Mouse (Mus musculus): ENCODE results near the gene Med19. TPM values are rescaled to one million over a fixed set of nuclear protein-coding genes. Genes with fewer than 3 reads are reported as not detected.

Med19 gene
- polyA plus RNA-seq, 1 experiment, result 20.3 TPM

- H3K79me2 ChIP-seq (ENCODE audit: control insufficient read depth, insufficient read depth), result no peaks in the 10 kb centered on the region
- no peaks in the 10 kb centered on the region for H3K36me3 ChIP-seq (ENCODE audit: control insufficient read depth, insufficient read depth)
- no peak overlapping the region for H3K4me3 ChIP-seq
- no peak overlapping the region for H3K4me2 ChIP-seq (ENCODE audit: low read depth)
- no peak overlapping the region for H3ac ChIP-seq (ENCODE audit: control insufficient read depth, insufficient read length)
- no peak for TF ChIP-seq USF1 (IDR thresholded peaks at IDR 0.05; ENCODE audit: low read depth)
- TF ChIP-seq POLR2A (IDR thresholded peaks at IDR 0.05; ENCODE audit: insufficient read length, low read depth), result no peak
- TF ChIP-seq TCF12 (IDR thresholded peaks at IDR 0.05; ENCODE audit: insufficient read depth, poor library complexity, severe bottlenecking), result no peak
- TF ChIP-seq MAX (IDR thresholded peaks at IDR 0.05; ENCODE audit: low read depth), result no peak
- no peak for TF ChIP-seq POLR2AphosphoS2 (IDR thresholded peaks at IDR 0.05; ENCODE audit: insufficient read length, low read depth)
- no peak for TF ChIP-seq TCF3 (IDR thresholded peaks at IDR 0.05; ENCODE audit: insufficient read length, low read depth)
- TF ChIP-seq CEBPB (IDR thresholded peaks at IDR 0.05; ENCODE audit: insufficient read depth, poor library complexity, severe bottlenecking), result no peak
- no peak for TF ChIP-seq MYOG (IDR thresholded peaks at IDR 0.05; ENCODE audit: control insufficient read depth in 1 of 3, insufficient read depth in 1 of 3, insufficient read length in 2 of 3, low read depth in 2 of 3)
- TF ChIP-seq SRF (IDR thresholded peaks at IDR 0.05; ENCODE audit: control insufficient read depth, insufficient read length, low read depth), result no peak
- TF ChIP-seq MYOD1 (IDR thresholded peaks at IDR 0.05; ENCODE audit: control insufficient read depth in 1 of 3, insufficient read length in 2 of 3, low read depth in 2 of 3), result no peak
- TF ChIP-seq E2F4 (IDR thresholded peaks at IDR 0.05; ENCODE audit: insufficient read depth), result no peak
- no peaks in the 10 kb centered on the region for H3K27me3 ChIP-seq (ENCODE audit: control insufficient read depth, insufficient read depth, insufficient read length)
Measured at GRCm38 (mm10) chr2:84732394-84732793, 54.2 kb downstream of the Med19 start.

GRCm38 (mm10) chr2:84733579-84734300, 55.5 kb downstream of the Med19 start, which contains the start of gene Ypel4:
Ypel4 (plus strand) TSS chr2:84734058.
- Histone ChIP-seq H3K36me3 (ENCODE audit: control insufficient read depth, insufficient read depth) (no peaks in the 10 kb centered on the region), H3K4me3 (peak within 1 kb of the TSS; percentile 15), H3K79me2 (ENCODE audit: control insufficient read depth, insufficient read depth) (no peaks in the 10 kb centered on the region)

GRCm38 (mm10) chr2:84734351-84734864, 56.2 kb downstream of the Med19 start:
- no peak for TF ChIP-seq MYOG (IDR thresholded peaks at IDR 0.05; ENCODE audit: control insufficient read depth in 1 of 3, insufficient read depth in 1 of 3, insufficient read length in 2 of 3, low read depth in 2 of 3)
- peak in 2 of 3 experiments; percentile 64 to 70 for TF ChIP-seq MYOD1 (IDR thresholded peaks at IDR 0.05; ENCODE audit: control insufficient read depth in 1 of 3, insufficient read length in 2 of 3, low read depth in 2 of 3)
- peak; percentile 43 for TF ChIP-seq POLR2AphosphoS2 (IDR thresholded peaks at IDR 0.05; ENCODE audit: insufficient read length, low read depth)
- no peak for TF ChIP-seq TCF3 (IDR thresholded peaks at IDR 0.05; ENCODE audit: insufficient read length, low read depth)
- no peak for TF ChIP-seq E2F4 (IDR thresholded peaks at IDR 0.05; ENCODE audit: insufficient read depth)
- H3ac ChIP-seq (ENCODE audit: control insufficient read depth, insufficient read length), result no peak overlapping the region
- no peaks in the 10 kb centered on the region for H3K79me2 ChIP-seq (ENCODE audit: control insufficient read depth, insufficient read depth)
- no peaks in the 10 kb centered on the region for H3K36me3 ChIP-seq (ENCODE audit: control insufficient read depth, insufficient read depth)
- H3K4me2 ChIP-seq (ENCODE audit: low read depth), result peak overlapping the region; percentile 94
- H3K27me3 ChIP-seq (ENCODE audit: control insufficient read depth, insufficient read depth, insufficient read length), result no peaks in the 10 kb centered on the region
- H3K4me3 ChIP-seq, result peak overlapping the region; percentile 15

More at GRCm38 (mm10) chr2:84733579-84734300, 55.5 kb downstream of the Med19 start, which contains the start of gene Ypel4:
- TF ChIP-seq E2F4 (IDR thresholded peaks at IDR 0.05; ENCODE audit: insufficient read depth) (no peak), POLR2A (IDR thresholded peaks at IDR 0.05; ENCODE audit: insufficient read length, low read depth) (peak; percentile 15), POLR2AphosphoS2 (IDR thresholded peaks at IDR 0.05; ENCODE audit: insufficient read length, low read depth) (no peak), MYOD1 (IDR thresholded peaks at IDR 0.05; ENCODE audit: control insufficient read depth in 1 of 3, insufficient read length in 2 of 3, low read depth in 2 of 3) (peak in 2 of 3 experiments; percentile 38 to 52), USF1 (IDR thresholded peaks at IDR 0.05; ENCODE audit: low read depth) (no peak), MYOG (IDR thresholded peaks at IDR 0.05; ENCODE audit: control insufficient read depth in 1 of 3, insufficient read depth in 1 of 3, insufficient read length in 2 of 3, low read depth in 2 of 3) (peak in 1 of 3 experiments; percentile 14), TCF3 (IDR thresholded peaks at IDR 0.05; ENCODE audit: insufficient read length, low read depth) (no peak), REST (IDR thresholded peaks at IDR 0.05; ENCODE audit: insufficient read depth, insufficient read length) (no peak)
- H3K4me2 ChIP-seq (ENCODE audit: low read depth), result peak within 1 kb of the TSS; percentile 94
- H3ac ChIP-seq (ENCODE audit: control insufficient read depth, insufficient read length), result no peak within 1 kb of the TSS
- H3K27me3 ChIP-seq (ENCODE audit: control insufficient read depth, insufficient read depth, insufficient read length), result no peaks in the 10 kb centered on the region

- TF ChIP-seq MYOD1 (IDR thresholded peaks at IDR 0.05; ENCODE audit: control insufficient read depth in 1 of 3, insufficient read length in 2 of 3, low read depth in 2 of 3), result no peak
- TF ChIP-seq POLR2AphosphoS2 (IDR thresholded peaks at IDR 0.05; ENCODE audit: insufficient read length, low read depth), result no peak
- no peak for TF ChIP-seq POLR2A (IDR thresholded peaks at IDR 0.05; ENCODE audit: insufficient read length, low read depth)
- TF ChIP-seq TCF12 (IDR thresholded peaks at IDR 0.05; ENCODE audit: insufficient read depth, poor library complexity, severe bottlenecking), result no peak
- no peak for TF ChIP-seq REST (IDR thresholded peaks at IDR 0.05; ENCODE audit: insufficient read depth, insufficient read length)
- TF ChIP-seq CEBPB (IDR thresholded peaks at IDR 0.05; ENCODE audit: insufficient read depth, poor library complexity, severe bottlenecking), result no peak
- TF ChIP-seq TCF3 (IDR thresholded peaks at IDR 0.05; ENCODE audit: insufficient read length, low read depth), result no peak
- TF ChIP-seq USF1 (IDR thresholded peaks at IDR 0.05; ENCODE audit: low read depth), result no peak
- no peak for TF ChIP-seq MAX (IDR thresholded peaks at IDR 0.05; ENCODE audit: low read depth)
- no peak for TF ChIP-seq SRF (IDR thresholded peaks at IDR 0.05; ENCODE audit: control insufficient read depth, insufficient read length, low read depth)
- TF ChIP-seq MYOG (IDR thresholded peaks at IDR 0.05; ENCODE audit: control insufficient read depth in 1 of 3, insufficient read depth in 1 of 3, insufficient read length in 2 of 3, low read depth in 2 of 3), result no peak
Measured at GRCm38 (mm10) chr2:84734919-84735318, 56.7 kb downstream of the Med19 start.

More at GRCm38 (mm10) chr2:84734919-84735318, 56.7 kb downstream of the Med19 start:
- Histone ChIP-seq H3K79me2 (ENCODE audit: control insufficient read depth, insufficient read depth) (no peaks in the 10 kb centered on the region), H3K4me3 (peak overlapping the region; percentile 15), H3ac (ENCODE audit: control insufficient read depth, insufficient read length) (no peak overlapping the region), H3K27me3 (ENCODE audit: control insufficient read depth, insufficient read depth, insufficient read length) (no peaks in the 10 kb centered on the region), H3K4me2 (ENCODE audit: low read depth) (peak overlapping the region; percentile 94), H3K36me3 (ENCODE audit: control insufficient read depth, insufficient read depth) (no peaks in the 10 kb centered on the region)

Measured in myocyte (in vitro differentiated cells).